Mouse (Mus musculus) liver, postnatal 0 days (tissue): ENCODE measurements around the gene Psmc3ip. TPM values are rescaled to one million over a fixed set of nuclear protein-coding genes. Genes with fewer than 3 reads are reported as not detected.

Experiments
- ATAC-seq: fragments of 200-750 bp; cut with Nextera tagmentation; 2 replicates; pipeline ENCODE4 v1.8.0; 2017; ENCODE audit warnings: mild to moderate bottlenecking, moderate library complexity
- DNase-seq: peaks from one replicate; pipeline ENCODE4 v3.0.0-alpha.2; 2016
- H3K27ac ChIP-seq: fragments of 300-500 bp; sonication (generic); 2 replicates; pipeline ENCODE4 v1.5.1; 2014; ENCODE audit warnings: antibody characterized with exemption, moderate library complexity, mild to moderate bottlenecking, low read depth
- H3K27me3 ChIP-seq: fragments of 300-500 bp; sonication (generic); 2 replicates; pipeline ENCODE4 v1.6.1; 2014; ENCODE audit warnings: low read length, control low read depth, mixed read lengths; ENCODE audit not compliant: insufficient read depth
- H3K36me3 ChIP-seq: fragments of 300-500 bp; sonication (generic); replicated peaks from 2 replicates; pipeline ENCODE4 v1.6.1; 2014; ENCODE audit warnings: mild to moderate bottlenecking, control low read depth, low read length, moderate library complexity, mixed read lengths; ENCODE audit not compliant: insufficient read depth
- H3K4me1 ChIP-seq: fragments of 300-500 bp; sonication (generic); 2 replicates; pipeline ENCODE4 v1.6.1; 2014; ENCODE audit warnings: antibody characterized with exemption, mild to moderate bottlenecking, control low read depth; ENCODE audit not compliant: insufficient read depth
- H3K4me2 ChIP-seq: fragments of 300-500 bp; sonication (generic); 2 replicates; pipeline ENCODE4 v1.6.1; 2014; ENCODE audit warnings: low read depth, mild to moderate bottlenecking, low read length, moderate library complexity, mixed read lengths
- H3K4me3 ChIP-seq: fragments of 300-500 bp; sonication (generic); 2 replicates; pipeline ENCODE4 v1.5.1; 2014; ENCODE audit warnings: low read depth, low read length
- H3K9ac ChIP-seq: fragments of 300-500 bp; sonication (generic); replicated peaks from 2 replicates; pipeline ENCODE4 v1.6.1; 2014; ENCODE audit warnings: mild to moderate bottlenecking, moderate library complexity
- H3K9me3 ChIP-seq: fragments of 300-500 bp; sonication (generic); 2 replicates; pipeline ENCODE4 v1.6.1; 2016; ENCODE audit warnings: mild to moderate bottlenecking, control low read depth, low read length, mixed read lengths
- CTCF ChIP-seq: sonication (generic); IDR thresholded peaks from 2 replicates; pipeline ENCODE4 v1.5.1; 2016; ENCODE audit warnings: antibody characterized with exemption, low read depth
- EP300 ChIP-seq: IDR thresholded peaks from 2 replicates; pipeline ENCODE4 v1.6.1; 2016; ENCODE audit warnings: antibody characterized with exemption, low read depth, mild to moderate bottlenecking
- WGBS: fragments of 180-500 bp; shearing (Covaris S2); extraction: QIAGEN DNeasy Blood & Tissue Kit; methylation state at CpG from one replicate; pipeline ENCODE4 v1.1.7; 2014; ENCODE audit not compliant: insufficient replicate concordance; 5-methylcytosine and 5-hydroxymethylcytosine counted together
- microRNA-seq: library from miRNA; unstranded; fragments of <30 nt; microRNA quantifications from one replicate; pipeline ENCODE4, GENCODE M21; 2016
- polyA plus RNA-seq: library from polyadenylated mRNA; unstranded; fragments of >200 nt; fragmentation: Nextera tagmentation; extraction: Ambion mirVana; gene quantifications from 2 replicates; pipeline ENCODE4 v1.2.1, GENCODE M21; 2015

Psmc3ip gene
- polyA plus RNA-seq, 1 experiment from 2014 or later: 8.1 TPM

DNA sequence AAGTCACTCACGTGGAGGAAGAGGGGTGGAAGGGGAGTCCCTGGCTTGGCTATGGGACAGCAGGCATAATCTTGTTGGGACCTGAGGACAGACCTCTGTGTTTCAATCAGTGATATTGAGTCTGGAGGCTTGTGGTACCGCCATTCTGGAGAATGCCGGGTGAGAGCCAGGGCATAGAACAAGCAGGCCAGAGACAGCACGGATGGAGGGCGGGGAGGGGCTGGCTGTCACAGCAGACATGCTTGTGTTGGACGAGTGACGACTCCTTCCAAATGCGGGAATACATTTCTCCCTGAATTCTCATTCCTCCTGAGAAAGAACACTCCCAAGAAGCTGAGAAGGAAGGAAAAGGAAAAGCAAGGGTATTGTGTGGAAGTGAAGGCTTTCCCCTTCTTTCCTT is 43.6 kb downstream of the Psmc3ip start:
- H3K27me3 ChIP-seq: no peaks in the 10 kb centered on the region
- ATAC-seq: no peak
- WGBS: 85% methylated on average over 8 of the region's 8 CpGs
- H3K36me3 ChIP-seq: peaks cover 57% of the 10 kb centered on the region
- no peak for DNase-seq
- H3K27ac ChIP-seq: no peak overlapping the region
- peaks cover under 1% of the 10 kb centered on the region for H3K4me1 ChIP-seq
- no peak overlapping the region for H3K9ac ChIP-seq
- H3K4me3 ChIP-seq: no peak overlapping the region
- no peak overlapping the region for H3K4me2 ChIP-seq
- H3K9me3 ChIP-seq: peaks cover 5% of the 10 kb centered on the region
- TF ChIP-seq CTCF (no peak), EP300 (no peak)

- Histone ChIP-seq H3K4me1 (no peaks in the 10 kb centered on the region; the same call in 1 of the 2 replicates), H3K36me3 (peaks cover 57% of the 10 kb centered on the region), H3K27me3 (no peaks in the 10 kb centered on the region), H3K9ac (no peak overlapping the region), H3K4me2 (no peak overlapping the region), H3K9me3 (peaks cover 5% of the 10 kb centered on the region), H3K4me3 (no peak overlapping the region), H3K27ac (no peak overlapping the region)
- 90% methylated on average over 6 of the region's 6 CpGs for WGBS
- ATAC-seq (no peak), DNase-seq (no peak)
- TF ChIP-seq EP300 (no peak), CTCF (no peak)
Observed at GRCm38 (mm10) chr11:101051051-101051493, 44.2 kb downstream of the Psmc3ip start.

DNA sequence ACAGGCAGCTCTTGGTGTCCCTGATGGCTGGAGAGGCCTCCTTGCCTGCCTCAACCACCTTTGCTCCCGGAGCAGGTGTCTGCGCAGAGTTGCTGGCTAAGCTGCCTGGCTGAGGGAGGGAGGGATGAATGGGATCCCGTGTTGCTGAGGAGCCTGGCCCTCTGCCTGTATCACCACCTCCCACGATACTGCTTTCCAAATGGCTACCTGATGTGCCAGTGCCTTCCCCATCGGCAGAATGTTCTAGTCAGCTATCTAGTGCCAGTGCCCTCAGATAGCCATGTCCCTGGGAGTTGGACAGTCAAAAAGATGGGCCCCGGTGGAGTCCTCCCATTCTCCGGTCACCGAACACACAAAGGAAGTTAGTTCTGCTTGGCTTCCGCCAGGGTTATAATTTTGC is 44.9 kb downstream of the Psmc3ip start:
- no peak for ATAC-seq
- WGBS: 92% methylated on average over 9 of the region's 9 CpGs
- no peak overlapping the region for H3K27ac ChIP-seq

GRCm38 (mm10) chr11:101047502-101047901 is 47.7 kb downstream of the Psmc3ip start:
- Histone ChIP-seq H3K4me2 (no peak overlapping the region), H3K27me3 (no peaks in the 10 kb centered on the region), H3K9me3 (no peaks in the 10 kb centered on the region), H3K36me3 (peaks cover 84% of the 10 kb centered on the region), H3K27ac (no peak overlapping the region), H3K4me1 (no peaks in the 10 kb centered on the region; the same call in 1 of the 2 replicates), H3K4me3 (no peak overlapping the region), H3K9ac (no peak overlapping the region)
- 63% methylated on average over 3 of the region's 3 CpGs for WGBS
- DNase-seq: no peak
- no peak for ATAC-seq
- TF ChIP-seq EP300: no peak
- TF ChIP-seq CTCF: no peak

More for the DNA sequence above, 44.9 kb downstream of the Psmc3ip start:
- Histone ChIP-seq H3K36me3 (peaks cover 58% of the 10 kb centered on the region), H3K4me1 (no peaks in the 10 kb centered on the region; the same call in 1 of the 2 replicates), H3K27me3 (no peaks in the 10 kb centered on the region), H3K9ac (no peak overlapping the region), H3K4me2 (no peak overlapping the region), H3K4me3 (no peak overlapping the region), H3K9me3 (peaks cover 5% of the 10 kb centered on the region)
- TF ChIP-seq EP300 (no peak), CTCF (no peak)
- DNase-seq: no peak

- WGBS: 38% methylated on average over 9 of the region's 9 CpGs
Observed at GRCm38 (mm10) chr11:101046440-101046839, 48.8 kb downstream of the Psmc3ip start.

DNA sequence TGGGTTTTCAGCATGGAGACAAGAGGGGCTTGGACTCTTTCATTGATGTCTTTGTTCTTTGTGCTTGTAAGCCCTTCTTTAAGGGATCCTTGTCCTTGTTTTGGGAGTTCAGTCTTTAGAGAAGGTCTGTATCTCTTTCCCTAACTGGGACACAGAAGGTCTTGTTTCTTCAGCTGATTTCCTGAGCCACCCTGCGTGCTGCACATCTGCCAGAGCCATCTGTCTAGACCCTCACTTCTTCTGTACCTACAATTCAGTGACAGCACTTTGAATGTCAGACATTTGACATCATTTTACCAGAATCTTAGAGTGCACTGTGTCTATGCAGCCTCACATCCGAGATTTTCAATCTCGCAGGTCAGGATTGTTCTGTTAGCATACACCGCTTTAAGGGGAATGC is 49.4 kb downstream of the Psmc3ip start:
- DNase-seq (no peak), ATAC-seq (no peak)
- H3K27me3 ChIP-seq: no peaks in the 10 kb centered on the region
- no peak for TF ChIP-seq EP300
- TF ChIP-seq CTCF: no peak
- peaks cover 84% of the 10 kb centered on the region for H3K36me3 ChIP-seq
- 84% methylated on average over 4 of the region's 4 CpGs for WGBS
- H3K9me3 ChIP-seq: no peaks in the 10 kb centered on the region
- no peak overlapping the region for H3K4me3 ChIP-seq
- H3K9ac ChIP-seq: no peak overlapping the region
- no peak overlapping the region for H3K4me2 ChIP-seq
- H3K27ac ChIP-seq: no peak overlapping the region
- no peaks in the 10 kb centered on the region; the same call in 1 of the 2 replicates for H3K4me1 ChIP-seq

More at GRCm38 (mm10) chr11:101046440-101046839, 48.8 kb downstream of the Psmc3ip start:
- ATAC-seq (no peak), DNase-seq (no peak)
- Histone ChIP-seq H3K9me3 (no peaks in the 10 kb centered on the region), H3K4me3 (no peak overlapping the region), H3K27me3 (no peaks in the 10 kb centered on the region), H3K9ac (peak overlapping the region; percentile 30; the same call in 1 of the 2 replicates), H3K27ac (no peak overlapping the region), H3K4me1 (no peaks in the 10 kb centered on the region; the same call in 1 of the 2 replicates), H3K36me3 (peaks cover 86% of the 10 kb centered on the region), H3K4me2 (no peak overlapping the region)
- no peak for TF ChIP-seq CTCF
- no peak for TF ChIP-seq EP300

Small RNA genes within 50 kb of the gene (microRNA-seq; reads per million reads assigned to microRNA genes)
- not detected for gene Gm27626

Other genes with a start within 250 kb of the Psmc3ip start
- 15.4 and 16.4 TPM in 2 replicates for gene Stat5b, start 244.7 kb downstream of the Psmc3ip start, polyA plus RNA-seq
- 4.7 and 6.0 TPM in 2 replicates for gene Stat5a, start 236.1 kb downstream of the Psmc3ip start, polyA plus RNA-seq
- gene Stat3, start 155.9 kb downstream of the Psmc3ip start, polyA plus RNA-seq: 44.9 and 53.7 TPM in 2 replicates
- 27.5 and 28.5 TPM in 2 replicates for gene Cavin1, start 124.5 kb downstream of the Psmc3ip start, polyA plus RNA-seq
- 25.0 and 29.4 TPM in 2 replicates for gene Atp6v0a1, start 86.0 kb downstream of the Psmc3ip start, polyA plus RNA-seq
- gene Naglu, start 25.4 kb downstream of the Psmc3ip start, polyA plus RNA-seq: 19.1 and 19.3 TPM in 2 replicates
- gene Hsd17b1, start 17.0 kb downstream of the Psmc3ip start, polyA plus RNA-seq: 0.23 and 0.33 TPM in 2 replicates
- 38.5 and 42.9 TPM in 2 replicates for gene Coasy, start 12.9 kb downstream of the Psmc3ip start, polyA plus RNA-seq
- gene Mlx, start 8.2 kb downstream of the Psmc3ip start, polyA plus RNA-seq: 24.1 and 26.1 TPM in 2 replicates
- 9.2 and 9.4 TPM in 2 replicates for gene Retreg3, start 24.5 kb upstream of the Psmc3ip start, polyA plus RNA-seq
- gene Tubg1, start 24.5 kb upstream of the Psmc3ip start, polyA plus RNA-seq: 19.0 and 20.8 TPM in 2 replicates
- gene Tubg2, start 60.5 kb upstream of the Psmc3ip start, polyA plus RNA-seq: 0.12 and 0.22 TPM in 2 replicates
- 1.4 and 1.5 TPM in 2 replicates for gene Cntnap1, start 75.1 kb upstream of the Psmc3ip start, polyA plus RNA-seq
- gene Plekhh3, start 75.9 kb upstream of the Psmc3ip start, polyA plus RNA-seq: 1.6 and 3.4 TPM in 2 replicates
- 0.09 TPM in 2 replicates for gene Ccr10, start 80.0 kb upstream of the Psmc3ip start, polyA plus RNA-seq
- 4.2 and 5.0 TPM in 2 replicates for gene Ezh1, start 131.0 kb upstream of the Psmc3ip start, polyA plus RNA-seq
- gene Ramp2, start 150.6 kb upstream of the Psmc3ip start, polyA plus RNA-seq: 34.8 and 38.4 TPM in 2 replicates
- gene Vps25, start 158.3 kb upstream of the Psmc3ip start, polyA plus RNA-seq: 75.9 and 81.1 TPM in 2 replicates
- gene Wnk4, start 165.1 kb upstream of the Psmc3ip start, polyA plus RNA-seq: 1.6 and 2.2 TPM in 2 replicates
- gene Cntd1, start 183.6 kb upstream of the Psmc3ip start, polyA plus RNA-seq: 0.19 and 0.29 TPM in 2 replicates
- gene Coa3, start 183.7 kb upstream of the Psmc3ip start, polyA plus RNA-seq: 79.9 and 86.6 TPM in 2 replicates
- 65.1 and 72.3 TPM in 2 replicates for gene Becn1, start 206.8 kb upstream of the Psmc3ip start, polyA plus RNA-seq
- 78.4 and 78.8 TPM in 2 replicates for gene Psme3, start 220.8 kb upstream of the Psmc3ip start, polyA plus RNA-seq
- gene Aoc2, start 229.6 kb upstream of the Psmc3ip start, polyA plus RNA-seq: 0.44 and 0.60 TPM in 2 replicates
- 0.05 and 0.06 TPM in 2 replicates for gene Aoc3, start 235.2 kb upstream of the Psmc3ip start, polyA plus RNA-seq